Mouse (Mus musculus) 3T3-L1 (cell line): ENCODE results near the gene Naa16.

Experiments
- DNase-seq: peaks from one replicate; pipeline ENCODE4 v3.0.0-alpha.2; 2015; ENCODE audit warnings: low read depth, low spot score

Gene Naa16

DNA sequence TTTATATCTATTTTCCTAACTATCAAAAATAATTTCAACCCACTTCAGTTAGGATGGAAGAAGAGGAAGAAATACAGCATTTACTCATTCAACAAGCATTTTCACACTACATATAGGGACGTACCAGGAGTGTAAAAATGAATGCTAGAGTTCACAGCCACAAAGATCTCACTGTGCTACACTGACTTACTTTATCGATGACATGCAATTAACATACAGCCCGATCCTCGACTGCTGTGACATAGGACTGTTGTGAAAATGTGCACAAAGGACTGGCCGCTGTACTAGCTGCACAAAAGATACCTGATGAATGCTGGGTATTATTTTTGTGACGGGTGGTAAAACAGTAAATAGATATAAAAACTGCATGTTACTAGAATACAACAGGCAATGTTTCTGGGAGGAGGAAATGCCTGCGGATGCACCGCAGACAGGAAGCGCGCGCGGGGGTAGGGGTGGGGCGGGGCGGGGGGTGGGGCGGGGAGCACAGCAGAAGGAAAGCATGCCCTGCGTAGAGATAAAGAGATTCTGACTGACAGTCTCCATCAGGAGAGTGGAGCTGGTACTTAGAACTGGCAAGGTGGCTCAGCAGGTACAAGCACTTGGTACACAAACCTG, 59.5 kb downstream of the Naa16 start:
- no peak for DNase-seq

DNA sequence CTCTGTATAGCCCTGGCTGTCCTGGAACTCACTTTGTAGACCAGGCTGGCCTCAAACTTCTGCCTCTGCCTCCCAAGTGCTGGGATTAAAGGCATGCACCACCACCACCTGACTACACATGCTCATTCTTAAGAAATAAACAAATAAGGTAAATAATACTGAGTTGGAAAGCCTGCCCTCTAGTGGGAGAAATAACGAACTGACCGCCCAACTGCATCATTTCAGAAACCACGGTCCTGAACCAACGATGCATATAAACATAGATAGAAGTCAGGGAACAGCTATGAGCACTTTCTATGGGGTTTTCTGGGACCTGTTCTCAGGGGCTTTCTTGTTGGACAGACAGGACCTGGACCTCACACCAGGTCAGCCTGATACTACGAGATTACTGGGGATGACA, 63.5 kb downstream of the Naa16 start:
- peak; percentile 72 for DNase-seq

DNA sequence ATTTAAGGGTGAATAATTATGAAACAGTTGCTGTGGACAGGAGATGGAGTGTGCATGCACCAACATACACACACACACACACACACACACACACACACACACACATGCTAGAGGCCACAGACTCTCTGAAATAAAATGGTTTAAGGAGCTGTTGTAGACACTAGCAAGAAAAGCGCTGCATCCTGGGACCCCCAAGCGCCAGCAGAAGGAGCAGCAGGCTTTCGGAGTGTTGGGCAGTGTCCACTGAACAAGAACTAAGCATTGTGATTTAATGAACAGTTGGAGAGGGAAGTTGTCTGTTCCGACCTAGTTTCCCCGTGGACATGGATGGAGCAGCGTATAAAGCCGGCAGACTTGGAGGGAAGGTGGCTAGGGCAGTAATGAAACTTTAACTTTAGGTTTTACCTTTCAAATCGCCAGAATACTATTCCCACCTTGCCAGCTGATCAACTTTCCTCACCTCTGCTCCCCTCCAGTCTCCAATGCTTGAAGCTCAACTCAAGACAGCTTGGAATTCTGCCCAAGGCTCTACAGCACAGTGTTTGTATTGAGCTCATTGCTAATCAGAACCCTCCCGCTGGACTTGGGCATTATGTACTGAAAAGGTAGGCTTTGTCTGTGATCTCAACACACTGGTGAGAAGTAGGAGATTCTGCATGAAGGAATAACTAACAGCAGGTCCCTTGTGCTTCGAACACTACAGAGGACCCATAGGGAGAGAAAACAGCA, 66.3 kb downstream of the Naa16 start:
- DNase-seq = no peak

DNA sequence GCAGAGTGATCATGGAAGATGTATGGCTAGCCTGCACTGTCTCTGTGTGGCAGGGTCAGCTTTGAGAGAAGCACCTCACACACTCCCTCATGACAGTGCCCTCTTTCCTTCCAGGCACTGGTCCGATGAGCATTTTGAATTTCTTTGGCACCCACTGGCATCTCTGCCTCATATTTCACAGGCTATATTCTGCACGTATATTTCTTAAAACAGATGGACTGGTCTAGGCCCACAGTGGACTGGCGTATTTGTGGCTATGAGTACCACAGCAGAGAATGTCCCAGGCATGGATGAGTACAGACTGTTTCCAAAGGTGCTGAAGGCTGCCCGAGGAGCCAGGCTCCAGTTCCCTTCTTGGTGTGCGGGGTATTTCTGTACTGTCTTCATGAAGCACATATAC, 68.7 kb downstream of the Naa16 start:
- DNase-seq = no peak

DNA sequence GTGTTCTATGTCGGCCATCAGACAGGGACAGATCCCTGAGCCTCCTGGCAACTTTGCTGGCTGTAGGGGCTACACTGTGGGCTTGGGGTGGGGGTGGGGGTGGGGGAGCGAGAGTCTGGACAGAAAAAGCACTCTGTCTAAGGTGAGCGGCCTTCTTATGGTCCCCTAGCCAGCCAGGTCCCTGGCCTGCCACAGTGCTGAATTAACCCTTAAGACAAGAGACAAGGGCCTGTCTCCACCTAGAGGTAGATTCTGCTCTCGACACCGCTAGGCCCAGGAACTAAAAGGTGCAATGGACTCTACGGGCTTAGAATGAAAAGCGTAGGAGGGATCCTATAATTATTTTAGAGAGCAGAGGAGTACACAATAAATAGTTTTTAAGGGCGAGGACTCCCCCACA, 69.4 kb downstream of the Naa16 start:
- DNase-seq = peak; percentile 61

DNA sequence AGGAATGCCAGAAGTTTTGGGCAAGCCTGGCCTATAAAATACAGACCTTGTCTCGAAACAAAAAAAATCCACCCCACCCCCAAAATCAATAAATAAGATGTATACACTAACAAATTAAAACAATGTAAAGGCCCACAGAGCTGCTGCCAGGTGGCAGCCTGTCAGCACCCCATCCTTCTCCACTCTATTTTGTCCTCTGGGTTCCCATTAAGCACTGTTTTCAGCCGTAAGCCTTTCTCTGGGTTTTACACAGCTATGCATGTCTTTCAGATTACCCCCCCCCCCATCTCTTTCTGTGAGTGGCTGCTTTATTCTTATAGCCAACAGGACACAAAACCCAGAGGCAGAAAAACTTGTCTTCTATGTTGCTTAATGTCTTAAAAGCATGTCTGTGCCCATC, 73.0 kb downstream of the Naa16 start:
- no peak for DNase-seq

DNA sequence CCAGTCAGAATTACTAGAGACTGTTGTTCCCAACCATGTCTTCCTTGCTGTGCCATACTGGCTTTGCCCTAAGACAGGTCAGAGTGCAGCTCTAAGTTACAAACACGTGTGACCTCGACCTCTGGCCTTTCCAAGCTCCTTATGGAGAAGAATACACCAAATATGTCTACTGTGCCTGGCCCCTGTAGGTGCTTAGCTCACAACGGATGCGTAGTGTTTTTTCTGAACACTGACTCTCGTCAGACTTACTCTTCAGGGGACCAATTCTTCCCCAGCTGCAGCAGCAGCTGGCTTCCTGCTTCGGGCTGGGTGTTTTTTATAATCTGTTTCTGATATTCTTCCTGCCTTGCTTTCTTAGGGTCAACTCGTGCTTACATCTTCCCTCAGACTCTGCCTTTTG, 74.7 kb downstream of the Naa16 start:
- no peak for DNase-seq

DNA sequence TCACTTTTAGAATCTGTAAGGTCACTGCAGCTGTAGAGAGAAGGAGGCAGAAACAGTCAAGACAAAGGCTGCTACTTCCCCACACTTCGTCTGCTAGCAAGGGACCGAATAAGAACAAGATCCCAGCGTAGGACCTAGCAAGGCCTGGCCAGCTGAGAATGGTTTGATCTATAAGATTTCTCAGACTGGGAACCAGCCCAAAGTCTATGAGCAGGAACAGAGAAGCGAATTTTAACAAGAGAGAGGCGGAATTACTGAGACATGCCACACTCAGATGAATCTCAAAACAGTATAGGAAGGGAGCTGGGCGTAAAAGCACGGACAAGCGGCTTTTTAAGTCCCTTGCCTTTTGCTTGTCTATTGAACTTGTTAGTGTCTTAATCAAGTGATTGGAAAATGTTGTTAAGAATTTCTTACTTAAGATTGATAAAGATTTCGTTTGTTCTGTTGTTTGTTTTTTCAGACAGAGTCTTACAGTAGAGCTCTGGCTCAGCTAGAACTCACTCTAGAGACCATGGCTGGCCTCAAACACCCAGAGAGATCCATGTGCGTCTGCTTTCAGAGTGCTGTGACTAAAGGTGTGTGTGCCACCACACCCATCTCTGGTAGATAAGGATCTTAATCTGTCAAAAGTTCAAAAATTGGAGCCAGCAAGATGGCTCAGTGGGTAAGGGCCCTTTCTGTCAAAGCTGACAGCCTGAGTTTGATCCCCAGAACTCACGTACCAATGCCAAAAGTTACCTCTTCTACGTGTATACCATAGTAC, 76.2 kb downstream of the Naa16 start:
- DNase-seq = no peak

DNA sequence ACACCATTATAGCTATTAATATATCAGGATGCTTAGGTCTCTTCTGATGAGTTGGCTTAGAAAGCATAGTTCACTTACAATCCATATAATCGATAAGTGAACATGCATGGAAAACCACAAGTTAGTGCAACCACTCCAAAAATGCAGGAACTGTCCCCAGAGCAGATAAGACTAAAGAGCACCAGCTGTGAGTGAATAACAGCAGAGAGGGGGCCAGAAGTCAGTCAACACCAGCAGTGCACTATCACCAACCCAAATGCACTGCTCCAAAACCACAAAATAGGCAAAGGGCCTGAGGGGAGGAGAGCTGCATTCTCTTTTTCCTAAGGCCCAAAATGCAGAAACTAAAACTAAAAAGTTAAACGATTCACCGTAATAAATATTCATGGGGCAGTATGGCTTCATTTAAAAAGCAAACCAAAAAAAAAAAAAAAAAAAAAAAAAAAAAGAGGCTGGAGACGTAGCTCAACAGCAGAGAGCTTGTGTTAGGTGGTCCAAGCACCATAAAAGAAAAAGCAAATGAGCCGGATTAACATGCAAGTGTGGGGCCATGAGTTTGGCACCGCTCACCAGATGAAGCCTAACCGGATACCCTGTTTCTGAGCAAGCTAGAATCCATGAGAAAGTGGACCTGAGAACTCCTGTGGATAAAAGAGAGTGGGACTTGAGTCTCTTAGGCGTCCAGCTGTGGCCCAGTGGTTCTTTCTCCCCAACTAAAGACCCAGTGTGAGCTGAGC, 77.0 kb downstream of the Naa16 start:
- DNase-seq = peak; percentile 58

DNA sequence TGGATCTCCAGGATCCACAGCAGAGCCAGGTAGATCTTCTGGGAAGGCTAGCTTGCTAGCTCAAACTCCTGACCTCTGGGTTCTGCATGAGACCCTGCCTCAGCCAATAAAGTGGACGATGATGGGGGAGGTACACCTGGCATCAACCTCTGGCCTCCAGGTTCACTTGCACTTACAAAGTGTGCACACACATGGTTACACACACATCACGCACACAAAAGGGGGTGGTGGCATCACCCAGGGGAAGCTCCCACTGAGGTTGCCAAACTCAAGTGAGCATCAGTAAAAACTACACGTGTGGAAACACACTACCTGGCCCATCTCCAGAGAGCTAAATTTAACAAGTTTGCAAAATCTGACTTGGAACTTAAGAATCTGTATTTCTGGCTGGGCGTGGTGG, 77.9 kb downstream of the Naa16 start:
- peak; percentile 25 for DNase-seq

DNA sequence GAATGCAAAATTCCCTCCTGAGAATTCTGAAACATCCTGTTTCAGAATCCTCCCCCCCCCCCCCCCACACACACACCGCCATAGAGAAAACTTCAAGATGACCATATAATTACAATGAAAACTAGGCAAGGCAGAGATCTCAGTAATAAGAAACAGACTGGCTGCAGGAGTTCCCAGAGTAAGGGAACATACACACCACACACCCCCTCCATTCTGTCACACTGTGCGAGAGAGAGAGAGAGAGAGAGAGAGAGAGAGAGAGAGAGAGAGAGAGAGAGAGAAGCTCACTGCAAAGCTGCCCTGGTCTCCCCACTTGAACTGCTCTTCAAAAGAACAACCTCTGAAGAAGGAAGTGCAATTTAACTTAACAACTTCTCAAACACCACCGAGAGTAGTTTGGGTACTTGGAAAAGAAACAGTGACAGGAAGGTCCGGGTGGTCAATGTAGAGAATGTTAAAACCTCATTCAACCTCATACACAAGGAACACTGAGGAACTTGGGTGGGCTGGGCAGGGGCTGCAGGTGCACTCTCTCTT, 78.6 kb downstream of the Naa16 start:
- DNase-seq = no peak

DNA sequence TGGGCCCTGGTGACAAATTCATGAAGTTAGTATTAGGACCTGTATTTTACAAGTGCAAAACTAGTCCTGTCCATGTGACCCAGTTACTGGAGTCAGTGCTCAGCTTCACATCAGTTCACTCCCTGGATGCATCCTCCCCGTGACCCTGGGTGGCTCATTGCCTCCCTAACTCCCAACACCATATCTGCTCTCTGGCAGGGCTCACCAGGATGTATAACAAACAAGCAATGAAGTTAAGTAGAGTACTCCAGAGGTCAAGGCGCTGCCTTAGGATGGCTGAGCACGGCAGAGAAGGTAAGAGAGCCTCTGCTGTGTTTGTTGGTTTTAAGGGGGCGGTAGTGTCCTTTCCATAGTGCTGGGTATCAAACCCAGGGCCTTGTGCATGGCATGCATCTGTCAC, 81.5 kb downstream of the Naa16 start:
- DNase-seq = no peak

DNA sequence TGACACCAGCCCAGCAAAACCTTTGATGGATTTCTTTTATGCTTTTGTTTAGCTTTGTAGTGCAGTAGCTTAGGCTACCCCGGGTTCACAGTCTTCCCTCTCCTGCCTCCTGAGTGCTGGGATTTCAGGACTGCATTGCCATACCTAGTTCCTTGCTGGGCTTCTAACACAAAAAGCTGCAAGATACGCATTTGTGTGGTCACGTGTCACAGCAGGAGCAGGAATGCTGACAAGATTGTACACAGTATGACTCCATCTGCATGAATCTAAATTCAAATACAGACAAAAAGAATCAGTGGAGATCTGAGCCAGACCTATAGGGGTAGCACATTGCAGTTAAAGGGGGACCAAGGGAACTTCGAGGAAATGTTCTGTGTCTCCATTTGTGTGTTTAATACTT, 82.2 kb downstream of the Naa16 start:
- no peak for DNase-seq

DNA sequence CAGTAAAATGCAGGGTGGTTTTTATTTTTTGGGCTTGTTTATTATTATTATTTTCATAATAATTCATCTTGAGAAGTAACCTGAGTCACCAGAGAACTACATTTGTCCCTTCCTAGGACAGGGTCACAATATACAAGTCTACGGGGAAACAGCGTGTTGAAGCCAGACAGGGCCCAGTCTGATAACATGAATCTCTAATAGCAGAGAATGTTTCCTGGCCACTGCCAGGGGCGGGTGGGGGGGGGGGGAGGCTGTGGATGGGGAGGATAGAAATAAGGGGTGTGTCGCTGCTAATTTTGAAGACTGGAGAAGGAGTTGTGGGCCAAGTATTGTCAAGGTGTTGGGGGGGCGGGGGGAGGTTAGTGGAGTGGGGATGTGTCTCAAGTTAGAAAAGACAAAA, 82.7 kb downstream of the Naa16 start:
- DNase-seq = no peak

DNA sequence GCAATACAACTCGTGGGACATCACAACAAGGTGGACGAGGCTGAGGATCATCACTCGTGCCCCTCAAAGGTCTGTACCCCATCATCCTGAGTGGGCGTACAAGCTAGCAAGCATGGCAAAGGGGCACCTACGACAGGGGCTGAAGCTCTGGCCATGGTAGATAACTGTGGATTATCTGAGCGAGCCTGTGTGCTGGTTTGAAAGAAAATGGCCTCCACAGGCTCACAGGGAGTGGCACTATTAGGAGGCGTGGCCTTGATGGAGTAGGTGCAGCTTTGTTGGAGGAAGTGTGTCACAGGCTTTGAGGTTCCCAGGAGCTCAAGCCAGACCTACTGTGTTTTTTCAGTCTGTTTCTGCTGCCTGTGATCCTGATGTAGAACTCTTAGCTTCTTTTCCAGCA, 83.4 kb downstream of the Naa16 start:
- peak; percentile 17 for DNase-seq

DNA sequence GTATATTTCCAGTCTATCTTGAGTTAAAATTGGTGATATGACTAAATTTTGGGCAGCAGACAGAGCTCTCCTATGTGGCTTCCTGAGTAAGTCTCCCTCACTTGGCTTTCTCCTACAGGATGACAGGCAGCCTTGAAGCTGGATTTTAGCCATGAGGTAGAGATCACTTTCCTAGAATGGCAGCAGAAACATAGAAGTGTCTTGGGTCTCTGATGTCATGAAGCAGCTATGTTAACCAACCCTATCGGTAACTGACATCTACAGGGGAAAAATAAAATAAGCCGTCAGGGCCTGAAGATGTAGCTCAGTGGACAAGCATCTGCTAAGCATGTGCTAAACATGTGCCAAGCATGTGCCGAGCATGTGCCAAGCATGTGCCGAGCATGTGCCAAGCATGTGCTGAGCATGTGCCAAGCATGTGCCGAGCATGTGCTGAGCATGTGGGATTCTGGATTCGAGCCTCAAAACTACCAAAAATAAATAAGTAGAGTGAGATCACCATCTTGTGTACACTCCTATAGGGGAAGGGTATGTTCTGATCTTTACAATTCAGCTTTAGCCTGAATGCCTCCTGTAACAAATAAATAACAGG, 85.6 kb downstream of the Naa16 start:
- DNase-seq = no peak

DNA sequence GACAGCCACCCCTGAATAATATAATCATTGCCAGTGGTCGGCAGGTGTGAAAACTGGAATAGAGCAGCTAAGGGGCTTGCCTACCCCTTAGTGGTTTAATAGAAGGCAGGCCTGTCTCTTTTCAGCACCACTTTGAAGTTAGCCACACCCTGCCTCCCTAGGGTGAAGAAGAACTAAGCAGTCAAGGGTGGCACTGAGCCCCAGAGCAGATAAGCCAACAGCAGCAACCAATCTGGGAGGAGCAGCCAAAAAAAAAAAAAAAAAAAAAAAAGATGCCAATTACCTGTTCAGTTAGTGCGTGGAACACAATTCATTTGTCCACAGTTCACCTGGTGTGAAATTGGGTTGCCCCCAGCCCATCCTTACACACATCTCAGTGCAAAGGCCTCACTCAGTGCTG, 87.4 kb downstream of the Naa16 start:
- DNase-seq = no peak

DNA sequence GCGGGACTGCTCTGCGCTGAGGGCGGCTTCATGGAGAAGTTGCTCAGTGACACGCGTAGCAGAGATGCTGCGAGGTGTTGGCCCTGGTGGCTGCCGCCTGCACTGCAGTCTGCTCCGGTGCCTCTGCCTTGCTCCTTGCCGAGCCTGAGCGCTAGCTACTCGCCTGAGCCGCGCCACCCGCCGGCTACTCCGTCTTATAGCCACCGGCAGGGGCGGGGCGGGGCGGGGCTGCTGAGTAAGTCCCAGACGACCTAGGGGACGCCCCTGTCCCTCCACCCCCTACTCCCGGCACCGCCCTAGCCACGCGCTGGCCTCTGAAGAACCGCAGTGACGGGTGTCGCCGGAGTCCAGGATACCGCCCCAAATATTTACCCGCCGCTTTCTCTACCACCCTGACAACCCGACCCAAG, 89.1 kb downstream of the Naa16 start, which contains the start of gene Rgcc:
Gene Rgcc (minus strand): TSS at position 180 of the 410 bp plus-strand sequence.
- DNase-seq = no peak

DNA sequence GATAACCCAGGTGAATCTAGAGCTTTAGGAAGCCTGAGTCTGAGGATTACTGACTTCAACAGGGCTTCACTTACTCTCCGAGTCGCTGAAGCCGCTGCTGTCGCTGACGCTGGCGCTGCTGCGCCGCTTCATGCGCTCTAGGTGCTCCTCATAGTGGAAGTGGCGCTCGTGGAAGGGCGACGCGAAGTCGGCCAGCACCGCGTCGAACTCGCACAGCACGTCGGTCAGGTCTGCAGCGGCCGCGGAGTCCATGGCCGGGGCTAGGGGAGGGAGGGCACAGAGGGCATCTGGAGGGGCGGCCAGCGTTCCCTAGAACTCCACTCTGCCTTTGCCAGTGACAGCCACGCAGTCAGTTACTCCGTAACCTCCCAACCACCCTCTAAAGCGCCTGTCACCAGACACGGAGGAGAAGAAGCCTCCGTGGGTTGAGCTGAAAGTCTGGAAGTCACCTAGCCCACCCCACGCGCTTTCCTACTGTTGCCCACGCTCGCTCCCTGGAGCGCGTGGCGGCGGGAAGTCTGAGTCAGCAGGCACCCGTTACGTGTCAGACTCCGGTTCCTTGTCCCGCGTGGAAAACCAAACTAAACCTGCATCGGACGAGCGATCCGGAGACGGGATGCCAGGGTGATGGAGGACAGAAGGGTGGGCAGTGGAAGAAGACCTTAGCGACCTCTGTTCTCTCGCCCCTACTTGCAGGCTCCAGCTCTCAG, 89.8 kb downstream of the Naa16 start:
- DNase-seq = no peak

DNA sequence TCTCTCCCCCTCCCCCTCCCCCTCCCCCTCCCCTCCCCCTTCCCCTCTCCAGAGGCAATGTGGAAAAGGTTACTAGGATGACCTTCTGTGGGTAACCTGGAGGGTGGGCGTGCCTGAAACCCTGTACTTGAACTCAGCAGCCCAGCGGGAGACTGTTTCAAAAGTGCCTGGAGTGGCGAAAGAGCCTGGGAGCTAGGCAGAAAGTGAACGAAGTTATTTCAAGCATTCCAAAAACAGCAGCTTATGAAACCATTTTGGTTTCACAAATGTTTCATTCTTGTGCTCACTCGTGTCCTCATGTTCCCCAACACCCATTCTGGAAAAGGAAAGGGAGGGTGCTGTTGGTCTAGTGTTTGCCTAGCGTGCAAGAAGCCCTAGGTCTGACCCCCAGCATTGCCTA, 90.8 kb downstream of the Naa16 start:
- DNase-seq = peak; percentile 37

DNA sequence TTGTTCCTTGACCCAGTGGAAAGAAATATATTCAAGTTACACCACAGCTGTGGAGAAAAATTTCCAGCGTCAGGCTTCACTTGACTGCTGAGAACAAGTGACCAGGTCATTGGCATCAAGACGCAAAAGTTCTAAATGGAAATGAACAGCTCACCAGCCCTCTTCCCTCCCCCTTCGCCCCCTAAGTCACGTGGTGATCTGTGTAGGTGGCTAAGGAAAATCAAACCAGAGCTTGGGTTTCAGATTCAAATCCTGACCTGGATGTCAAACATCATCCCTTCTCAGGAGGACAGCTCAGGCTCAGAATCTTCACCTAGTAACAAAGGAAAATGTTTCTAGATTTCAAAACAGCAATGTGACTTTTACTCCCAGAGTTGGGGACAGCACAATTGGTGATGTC, 91.3 kb downstream of the Naa16 start:
- no peak for DNase-seq
